Mouse (Mus musculus): ENCODE data around the gene Mtx2. TPM values are rescaled to one million over a fixed set of nuclear protein-coding genes. Genes with fewer than 3 reads are reported as not detected.

Gene Mtx2
- polyA plus RNA-seq (2012; rRNA removed): 34.3 and 43.9 TPM in 2 replicates

GRCm38 (mm10) chr2:74825730-74826430 lies at the start of gene Mtx2:
Gene Mtx2 (plus strand): TSS chr2:74825803.
- DNase-seq (ENCODE audit: low read depth, low spot score): peak; percentile 53
- under 1% methylated on average over 74 of the region's 74 CpGs for WGBS

- no peak for DNase-seq (ENCODE audit: low read depth, low spot score)
- WGBS: 73% methylated on average over 13 of the region's 13 CpGs
Measured at GRCm38 (mm10) chr2:74777536-74778275, 47.9 kb upstream of the Mtx2 start.

GRCm38 (mm10) chr2:74781386-74781785 lies 44.2 kb upstream of the Mtx2 start:
- DNase-seq (ENCODE audit: low read depth, low spot score): no peak
- 81% methylated on average over 5 of the region's 5 CpGs for WGBS

GRCm38 (mm10) chr2:74795531-74795930 lies 30.1 kb upstream of the Mtx2 start:
- 44% methylated on average over 7 of the region's 7 CpGs for WGBS
- no peak for DNase-seq (ENCODE audit: low read depth, low spot score)

- 82% methylated on average over 5 of the region's 5 CpGs for WGBS
- no peak for DNase-seq (ENCODE audit: low read depth, low spot score)
Measured at GRCm38 (mm10) chr2:74808431-74808830, 17.2 kb upstream of the Mtx2 start.

- DNase-seq (ENCODE audit: low read depth, low spot score): no peak
- 83% methylated on average over 5 of the region's 5 CpGs for WGBS
Measured at GRCm38 (mm10) chr2:74822654-74823053, 2.9 kb upstream of the Mtx2 start.

- no peak for DNase-seq (ENCODE audit: low read depth, low spot score)
- 60% methylated on average over 3 of the region's 3 CpGs for WGBS
Measured at GRCm38 (mm10) chr2:74825371-74825729, 253 bp upstream of the Mtx2 start.

GRCm38 (mm10) chr2:74846992-74847391 lies 21.4 kb downstream of the Mtx2 start:
- no peak for DNase-seq (ENCODE audit: low read depth, low spot score)
- 80% methylated on average over 5 of the region's 5 CpGs for WGBS

GRCm38 (mm10) chr2:74847516-74847915 lies 21.9 kb downstream of the Mtx2 start:
- WGBS: 67% methylated on average over 2 of the region's 2 CpGs
- no peak for DNase-seq (ENCODE audit: low read depth, low spot score)

GRCm38 (mm10) chr2:74850036-74850435 lies 24.4 kb downstream of the Mtx2 start:
- DNase-seq (ENCODE audit: low read depth, low spot score): no peak
- WGBS: 9% methylated on average over 1 of the region's 1 CpGs

- DNase-seq (ENCODE audit: low read depth, low spot score): no peak
- 97% methylated on average over 1 of the region's 1 CpGs for WGBS
Measured at GRCm38 (mm10) chr2:74862070-74862476, 36.5 kb downstream of the Mtx2 start.

GRCm38 (mm10) chr2:74865414-74865813 lies 39.8 kb downstream of the Mtx2 start:
- DNase-seq (ENCODE audit: low read depth, low spot score): no peak

- WGBS: 91% methylated on average over 9 of the region's 9 CpGs
Measured at GRCm38 (mm10) chr2:74874043-74874442, 48.4 kb downstream of the Mtx2 start.

GRCm38 (mm10) chr2:74884357-74884756 lies 58.8 kb downstream of the Mtx2 start:
- no peak for DNase-seq (ENCODE audit: low read depth, low spot score)
- 93% methylated on average over 9 of the region's 9 CpGs for WGBS

More at GRCm38 (mm10) chr2:74874043-74874442, 48.4 kb downstream of the Mtx2 start:
- DNase-seq (ENCODE audit: low read depth, low spot score): no peak

GRCm38 (mm10) chr2:74891868-74892267 lies 66.3 kb downstream of the Mtx2 start:
- DNase-seq (ENCODE audit: low read depth, low spot score): no peak
- WGBS: 76% methylated on average over 5 of the region's 5 CpGs

- no peak for DNase-seq (ENCODE audit: low read depth, low spot score)
- 86% methylated on average over 7 of the region's 7 CpGs for whole genome bisulfite sequencing
Measured at GRCm38 (mm10) chr2:74892881-74893615, 67.4 kb downstream of the Mtx2 start.

GRCm38 (mm10) chr2:74894061-74894460 lies 68.5 kb downstream of the Mtx2 start:
- no peak for DNase-seq (ENCODE audit: low read depth, low spot score)
- 57% methylated on average over 2 of the region's 2 CpGs for WGBS

GRCm38 (mm10) chr2:74899973-74900372 lies 74.4 kb downstream of the Mtx2 start:
- WGBS: 47% methylated on average over 5 of the region's 5 CpGs
- no peak for DNase-seq (ENCODE audit: low read depth, low spot score)

GRCm38 (mm10) chr2:74901764-74902295 lies 76.2 kb downstream of the Mtx2 start:
- DNase-seq (ENCODE audit: low read depth, low spot score): no peak
- WGBS: 37% methylated on average over 3 of the region's 3 CpGs
